Comparison of ENCODE assay signal across 7 mouse cellular contexts in the genomic region with DNA sequence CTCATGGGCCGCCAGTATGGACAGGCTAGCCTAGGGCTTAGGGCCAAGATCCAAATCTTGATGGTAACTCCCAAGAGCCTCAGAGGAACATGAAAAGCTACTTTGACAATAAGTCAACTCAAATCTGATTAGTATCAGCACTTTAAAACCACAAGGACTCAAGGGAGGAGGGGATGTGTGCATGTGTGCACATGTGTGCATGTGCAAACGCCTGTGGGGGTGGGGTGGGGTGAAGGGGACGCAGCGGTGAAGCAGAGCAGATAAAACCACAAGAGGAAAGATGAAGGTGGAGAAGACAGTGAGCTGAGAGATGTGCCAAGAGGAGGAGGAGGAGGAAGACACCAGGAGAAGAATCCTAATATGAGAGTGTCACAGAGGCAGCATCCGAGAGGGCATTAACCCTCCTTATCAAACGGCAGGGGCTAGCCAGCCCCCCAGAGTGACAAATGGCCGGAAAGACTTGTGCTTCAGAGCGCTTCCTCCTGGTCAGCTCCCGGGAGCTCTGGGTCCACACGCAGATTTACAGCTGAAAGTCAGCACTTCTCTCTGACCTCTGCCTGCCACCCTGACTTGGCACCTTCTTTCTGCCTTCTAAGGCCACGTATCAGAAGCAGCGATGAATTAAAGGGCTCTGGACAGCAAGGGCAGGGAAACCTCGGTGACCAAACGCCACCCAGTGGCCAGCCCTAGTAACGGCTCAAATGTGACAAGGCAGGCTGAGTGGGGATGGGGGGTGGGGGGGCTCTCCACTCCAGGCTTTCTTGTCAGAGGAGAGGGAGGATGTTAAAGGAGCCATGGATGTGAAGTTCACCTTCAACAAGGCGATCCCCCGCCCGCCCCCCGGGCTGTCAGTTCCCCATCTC. TPM values are rescaled to one million over a fixed set of nuclear protein-coding genes. Genes with fewer than 3 reads are reported as not detected.
DNase-seq lines count a peak whose midpoint lies in the region; ATAC-seq and TF ChIP-seq lines count a peak whose summit lies in the region.

No protein-coding gene starts in this region.

- peaks cover 2% of the 10 kb centered on the region; the same call in 1 of the 2 replicates for H3K4me1 ChIP-seq in forebrain, embryonic 13.5 days
- H3K4me1 ChIP-seq in hindbrain, embryonic 10.5 days (replicated peaks), result peaks cover 22% of the 10 kb centered on the region

- H3K9me3 ChIP-seq in forebrain, embryonic 13.5 days (replicated peaks), result no peaks in the 10 kb centered on the region; the same call in 1 of the 2 replicates
- no peaks in the 10 kb centered on the region for H3K9me3 ChIP-seq in hindbrain, embryonic 10.5 days

- TF ChIP-seq CTCF in layer of hippocampus, adult 2 months (conservative IDR thresholded peaks at IDR 0.05), result peak; percentile 81

- WGBS in forebrain, embryonic 13.5 days, result 40% methylated on average over 19 of the region's 19 CpGs
- 36% methylated on average over 19 of the region's 19 CpGs for WGBS in hindbrain, embryonic 10.5 days

- H3K27ac ChIP-seq in forebrain, embryonic 13.5 days, result no peak overlapping the region
- H3K27ac ChIP-seq in hindbrain, embryonic 10.5 days, result no peak overlapping the region
- H3K27ac ChIP-seq in layer of hippocampus, adult 2 months, result no peak overlapping the region

- H3K27me3 ChIP-seq in forebrain, embryonic 13.5 days, result no peaks in the 10 kb centered on the region
- H3K27me3 ChIP-seq in hindbrain, embryonic 10.5 days (ENCODE audit: insufficient read depth, poor library complexity, severe bottlenecking), result peaks cover 75% of the 10 kb centered on the region

- 0 out of 2 replicates have a peak overlapping the region, but pooled peaks have one; percentile 6 for H3K9ac ChIP-seq in forebrain, embryonic 13.5 days

- H3K36me3 ChIP-seq in forebrain, embryonic 13.5 days (ENCODE audit: poor library complexity, severe bottlenecking), result peaks cover 69% of the 10 kb centered on the region
- H3K36me3 ChIP-seq in hindbrain, embryonic 10.5 days, result peaks cover 62% of the 10 kb centered on the region

- H3K4me3 ChIP-seq in forebrain, embryonic 13.5 days, result no peak overlapping the region
- H3K4me3 ChIP-seq in hindbrain, embryonic 10.5 days, result no peak overlapping the region
- H3K4me3 ChIP-seq in layer of hippocampus, adult 2 months, result no peak overlapping the region

- no peak; the same call in 1 of the 2 replicates for ATAC-seq in forebrain, embryonic 13.5 days
- peak; percentile 69 for ATAC-seq in megakaryocyte, adult 5-6 weeks (ENCODE audit: poor library complexity, severe bottlenecking)

- no peak overlapping the region for H3K4me2 ChIP-seq in forebrain, embryonic 13.5 days

- peak; percentile 46 for DNase-seq in ES-CJ7 (ENCODE audit: low read depth, low spot score)
- DNase-seq in adrenal gland, postnatal 14 days, result peak; percentile 84
- peak; percentile 66 for DNase-seq in hindbrain, embryonic 10.5 days (ENCODE audit: low spot score)
- peak; percentile 21 to 54 for DNase-seq in layer of hippocampus, adult 2 months (ENCODE audit: low spot score in 2 of 2)
- peak; percentile 66 for DNase-seq in retina, postnatal 7 days (ENCODE audit: low read depth, low spot score)

RNA-seq across cellular contexts. Expression of gene Qsox1, which starts 28.1 kb away (rescaled TPM):
- total RNA-seq in adrenal gland, postnatal 14 days (2021), result 64.3 and 73.7 TPM in 2 replicates
- 16.7 and 17.4 TPM in 2 replicates for polyA plus RNA-seq in forebrain, embryonic 13.5 days (2015; fragmentation: Nextera tagmentation; extraction: Ambion mirVana)
- polyA plus RNA-seq in hindbrain, embryonic 10.5 days (2016; fragmentation: Nextera tagmentation; extraction: Ambion mirVana), result 17.9 and 24.4 TPM in 2 replicates
- total RNA-seq in layer of hippocampus, adult 2 months (2021), result 10 to 100 TPM; 32.1 to 35.4 TPM
- total RNA-seq in megakaryocyte, adult 5-6 weeks (2015), result 13.5 and 13.7 TPM in 2 replicates
- 15.4 and 17.5 TPM in 2 replicates for total RNA-seq in megakaryocyte, adult 5-6 weeks (2017)

RNA-seq across cellular contexts. Expression of gene Lhx4, which starts 33.1 kb away (rescaled TPM):
- not detected in 2 replicates for total RNA-seq in adrenal gland, postnatal 14 days (2021)
- polyA plus RNA-seq in forebrain, embryonic 13.5 days (2015; fragmentation: Nextera tagmentation; extraction: Ambion mirVana), result 0.04 and 0.06 TPM in 2 replicates
- polyA plus RNA-seq in hindbrain, embryonic 10.5 days (2016; fragmentation: Nextera tagmentation; extraction: Ambion mirVana), result 5.7 and 11.6 TPM in 2 replicates
- not detected for total RNA-seq in layer of hippocampus, adult 2 months (2021)
- total RNA-seq in megakaryocyte, adult 5-6 weeks (2015), result not detected in 2 replicates
- total RNA-seq in megakaryocyte, adult 5-6 weeks (2017), result not detected in 2 replicates
